Mouse (Mus musculus): ENCODE data around the gene Dhx58. TPM values are rescaled to one million over a fixed set of nuclear protein-coding genes. Genes with fewer than 3 reads are reported as not detected.
A peak's percentile ranks its signal among the peaks of the same experiment; 100 is the strongest.

The Dhx58 gene
- polyA plus RNA-seq, 1 experiment from 2014 or later = 3.8 TPM

DNA sequence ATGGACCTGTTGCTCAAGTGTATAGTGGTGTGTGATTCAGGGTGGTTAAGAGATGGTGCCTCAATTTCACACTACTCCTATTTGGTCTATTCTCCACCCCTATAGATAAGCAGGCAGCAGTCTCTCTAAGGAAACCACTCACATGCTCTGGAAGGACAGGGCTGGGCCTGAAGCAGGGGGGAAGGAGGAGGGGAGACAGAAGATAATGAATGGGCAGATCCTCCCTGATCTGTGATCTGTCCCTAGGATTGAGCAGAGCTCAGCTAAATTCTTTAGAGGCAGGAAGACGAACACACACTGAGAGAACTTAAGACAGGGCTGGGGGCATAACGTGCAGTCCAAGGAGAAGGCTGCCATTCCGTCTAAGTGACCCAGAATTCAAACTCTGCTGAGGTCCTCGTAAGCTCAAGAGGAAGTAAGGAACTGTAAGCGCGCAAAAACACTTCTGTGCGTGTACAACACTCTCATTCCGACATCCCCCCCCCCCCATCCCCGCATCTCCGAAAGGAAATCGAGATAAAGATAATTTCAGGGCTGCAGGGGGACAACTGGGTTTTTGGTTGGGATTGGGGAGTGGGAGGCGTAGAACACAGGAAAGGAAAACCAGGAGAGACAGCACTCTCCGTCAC lies 33.1 kb upstream of the Dhx58 start:
- Histone ChIP-seq H3K9me3 (no peaks in the 10 kb centered on the region), H3K4me2 (peak overlapping the region; percentile 92), H3K36me3 (peaks cover 16% of the 10 kb centered on the region), H3K4me3 (replicated peaks) (peak overlapping the region; percentile 94), H3K27ac (no peak overlapping the region), H3K27me3 (peaks cover 6% of the 10 kb centered on the region), H3K4me1 (replicated peaks) (peaks cover 10% of the 10 kb centered on the region), H3K9ac (replicated peaks) (peak overlapping the region; percentile 92)
- WGBS = 2% methylated on average over 13 of the region's 13 CpGs
- ATAC-seq (ENCODE audit: insufficient number of reproducible peaks, insufficient read depth, low FRiP score, low TSS enrichment, low read depth) = no peak

DNA sequence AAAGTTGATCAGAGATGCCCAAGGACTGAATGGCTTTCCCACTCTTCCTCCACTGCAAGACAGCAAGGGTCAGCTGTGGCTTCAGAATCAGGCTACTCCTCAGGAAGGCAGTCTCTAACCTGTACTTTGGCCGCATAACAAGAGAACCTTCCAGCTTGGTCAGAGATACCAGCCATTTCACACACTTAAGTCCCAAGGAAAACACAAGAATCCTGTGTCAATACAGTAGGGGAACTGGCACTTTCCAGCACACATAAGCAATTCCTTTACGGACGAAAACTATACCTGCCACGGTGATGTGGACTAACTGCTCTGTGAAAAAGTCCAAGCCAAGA lies 32.6 kb upstream of the Dhx58 start:
- peaks cover 6% of the 10 kb centered on the region for H3K27me3 ChIP-seq
- H3K36me3 ChIP-seq = peaks cover 16% of the 10 kb centered on the region
- H3K27ac ChIP-seq = no peak overlapping the region
- H3K4me3 ChIP-seq (replicated peaks) = peak overlapping the region; percentile 94
- H3K4me2 ChIP-seq = peak overlapping the region; percentile 92
- no peak for ATAC-seq (ENCODE audit: insufficient number of reproducible peaks, insufficient read depth, low FRiP score, low TSS enrichment, low read depth)
- peak overlapping the region; percentile 92; the same call in 1 of the 2 replicates for H3K9ac ChIP-seq (replicated peaks)
- H3K4me1 ChIP-seq (replicated peaks) = peaks cover 10% of the 10 kb centered on the region
- 81% methylated on average over 4 of the region's 4 CpGs for WGBS
- H3K9me3 ChIP-seq = no peaks in the 10 kb centered on the region

DNA sequence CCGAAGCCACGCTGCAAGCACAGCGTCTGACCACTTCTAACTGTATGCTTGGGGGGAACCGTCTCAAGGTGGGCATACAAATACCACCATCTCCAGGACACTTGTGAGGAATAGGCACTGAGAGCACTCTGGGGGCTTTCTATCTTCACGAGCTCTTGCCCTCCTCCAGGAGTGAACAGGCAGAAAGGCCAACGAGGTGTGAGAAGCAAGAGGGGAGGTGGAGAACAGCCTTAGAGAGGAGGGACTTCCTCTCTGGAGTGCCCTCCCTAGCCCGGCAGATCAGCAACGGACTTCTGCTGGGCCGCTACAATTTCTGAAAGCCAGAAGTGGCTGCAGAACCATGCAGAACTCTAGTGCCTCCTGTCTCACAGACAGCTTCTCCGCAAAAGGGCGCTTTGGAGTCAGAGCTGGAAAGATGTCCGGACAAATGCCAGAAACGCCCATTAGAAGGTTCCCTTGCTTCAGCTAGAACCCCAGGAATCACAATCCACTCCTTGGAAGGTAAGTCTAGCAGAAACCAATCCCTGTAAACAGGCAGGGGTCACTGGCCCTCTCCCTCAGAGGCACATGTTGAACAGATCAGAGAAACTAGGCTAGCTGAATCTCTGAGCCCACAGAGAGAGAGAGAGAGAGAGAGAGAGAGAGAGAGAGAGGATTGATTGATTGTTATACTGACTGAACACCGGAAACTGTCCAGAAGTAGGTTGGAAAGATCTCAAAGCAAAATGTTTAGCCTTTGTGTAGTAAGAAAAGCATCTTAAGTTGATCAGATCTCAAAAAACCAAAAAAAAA lies 32.1 kb upstream of the Dhx58 start:
- H3K27me3 ChIP-seq = peaks cover 6% of the 10 kb centered on the region
- H3K9ac ChIP-seq (replicated peaks) = peak overlapping the region; percentile 92
- H3K27ac ChIP-seq = no peak overlapping the region
- no peak for ATAC-seq (ENCODE audit: insufficient number of reproducible peaks, insufficient read depth, low FRiP score, low TSS enrichment, low read depth)
- 0 out of 2 replicates have a peak overlapping the region, but pooled peaks have one; percentile 94 for H3K4me3 ChIP-seq (replicated peaks)
- H3K36me3 ChIP-seq = peaks cover 16% of the 10 kb centered on the region
- peak overlapping the region; percentile 92 for H3K4me2 ChIP-seq
- 81% methylated on average over 14 of the region's 14 CpGs for WGBS
- H3K9me3 ChIP-seq = no peaks in the 10 kb centered on the region
- peaks cover 10% of the 10 kb centered on the region for H3K4me1 ChIP-seq (replicated peaks)

DNA sequence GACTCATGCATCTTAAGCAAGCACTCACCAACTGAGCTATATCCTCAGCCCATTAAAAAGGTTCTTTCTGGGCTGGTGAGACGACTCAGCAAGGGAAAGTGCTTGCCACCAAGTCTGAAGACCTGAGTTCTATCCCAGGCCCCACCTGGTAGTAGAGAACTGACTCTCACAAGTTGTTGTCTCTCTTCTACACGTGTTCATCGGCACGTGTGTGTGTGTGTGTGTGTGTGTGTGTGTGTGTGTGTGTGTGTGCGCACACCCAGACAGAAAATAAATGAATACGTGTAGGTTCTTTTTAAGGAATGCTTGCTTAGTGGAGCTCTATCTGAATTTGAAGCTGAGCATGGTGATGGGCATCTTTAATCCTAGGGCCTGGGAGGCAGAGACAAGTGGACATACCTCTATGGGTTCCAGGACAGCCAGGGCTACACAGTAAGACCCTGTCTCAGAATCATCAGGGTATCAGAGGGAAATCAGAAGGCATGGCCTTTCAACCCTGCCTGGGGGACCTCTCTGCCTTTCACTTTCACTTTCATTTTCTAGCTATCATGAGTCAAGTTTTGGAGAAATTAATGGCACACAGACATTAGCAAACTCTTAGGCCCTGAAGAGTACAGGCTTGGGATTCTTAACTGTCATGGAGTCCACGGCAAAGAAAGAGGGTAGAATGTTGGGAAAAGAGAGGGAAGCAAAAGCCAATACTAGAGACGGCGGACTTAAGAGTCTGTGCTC lies 31.2 kb upstream of the Dhx58 start:
- Histone ChIP-seq H3K4me3 (replicated peaks) (no peak overlapping the region), H3K27me3 (peaks cover 4% of the 10 kb centered on the region), H3K9me3 (no peaks in the 10 kb centered on the region), H3K36me3 (peaks cover 16% of the 10 kb centered on the region), H3K4me1 (replicated peaks) (peaks cover 10% of the 10 kb centered on the region), H3K9ac (replicated peaks) (peak overlapping the region; percentile 92), H3K4me2 (no peak overlapping the region), H3K27ac (no peak overlapping the region)
- WGBS = 93% methylated on average over 9 of the region's 9 CpGs
- no peak for ATAC-seq (ENCODE audit: insufficient number of reproducible peaks, insufficient read depth, low FRiP score, low TSS enrichment, low read depth)

DNA sequence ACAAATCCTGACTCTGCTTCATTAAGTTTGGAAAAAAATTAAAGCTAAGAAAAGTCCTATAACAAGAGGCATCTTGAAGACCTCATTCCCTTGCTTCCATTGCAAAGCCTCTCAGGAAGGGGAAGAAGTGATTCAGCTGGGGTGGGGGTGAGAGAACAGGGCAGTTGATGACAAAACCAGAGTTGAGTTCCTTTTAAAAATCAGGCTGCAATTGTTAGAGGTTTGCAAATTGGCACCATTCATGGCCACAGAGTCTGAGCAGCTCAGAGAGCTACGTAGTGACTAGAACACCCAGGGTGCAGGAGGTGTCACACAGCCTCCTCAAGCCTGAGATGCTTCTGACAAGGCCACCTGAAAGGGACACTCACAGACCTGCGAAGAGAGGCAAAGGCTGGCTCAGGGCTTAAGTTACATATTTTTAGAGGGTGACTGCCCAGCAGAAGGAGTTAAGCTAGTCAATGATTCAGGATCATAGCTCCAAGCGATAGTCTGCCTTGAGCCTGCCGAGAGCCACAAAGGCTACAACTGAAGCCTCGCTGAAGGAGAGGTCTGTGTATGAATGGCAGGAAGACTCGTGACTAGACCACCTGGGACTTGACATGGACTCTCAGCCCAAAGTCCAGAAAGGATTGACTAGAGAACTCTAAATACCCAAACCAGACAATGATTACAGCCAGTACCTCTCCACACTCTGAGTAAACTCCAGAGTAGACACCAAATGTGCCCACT lies 26.6 kb upstream of the Dhx58 start:
- H3K4me1 ChIP-seq (replicated peaks) = no peaks in the 10 kb centered on the region
- no peak for ATAC-seq (ENCODE audit: insufficient number of reproducible peaks, insufficient read depth, low FRiP score, low TSS enrichment, low read depth)
- H3K9ac ChIP-seq (replicated peaks) = no peak overlapping the region
- 89% methylated on average over 6 of the region's 6 CpGs for WGBS
- 0 out of 2 replicates have a peak overlapping the region, but pooled peaks have one; percentile 31 for H3K27ac ChIP-seq
- peaks cover 31% of the 10 kb centered on the region for H3K36me3 ChIP-seq
- no peak overlapping the region for H3K4me2 ChIP-seq
- no peak overlapping the region for H3K4me3 ChIP-seq (replicated peaks)
- no peaks in the 10 kb centered on the region for H3K9me3 ChIP-seq
- H3K27me3 ChIP-seq = no peaks in the 10 kb centered on the region

DNA sequence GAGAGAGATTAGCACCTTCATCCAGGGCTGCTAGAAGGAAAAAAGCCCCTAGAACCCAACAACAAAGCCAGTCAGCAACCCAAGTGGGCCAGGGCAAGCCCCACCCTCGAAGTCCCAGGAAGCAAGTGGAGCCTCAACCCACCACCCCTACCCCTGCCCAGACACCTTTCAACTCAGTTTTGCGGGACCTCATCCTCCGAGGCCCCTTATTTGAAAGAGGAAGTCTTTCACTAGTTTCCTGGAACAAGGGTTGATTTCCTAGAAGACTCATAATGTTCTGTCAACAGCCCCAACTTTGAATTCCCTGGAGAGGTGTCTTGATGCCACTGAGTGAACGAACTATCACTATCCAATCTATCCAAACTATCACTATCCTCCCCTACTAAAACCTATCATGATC lies 25.9 kb upstream of the Dhx58 start:
- no peak overlapping the region for H3K4me2 ChIP-seq
- no peak overlapping the region for H3K27ac ChIP-seq
- no peaks in the 10 kb centered on the region for H3K27me3 ChIP-seq
- H3K9me3 ChIP-seq = no peaks in the 10 kb centered on the region
- 92% methylated on average over 4 of the region's 4 CpGs for WGBS
- no peak for ATAC-seq (ENCODE audit: insufficient number of reproducible peaks, insufficient read depth, low FRiP score, low TSS enrichment, low read depth)
- H3K9ac ChIP-seq (replicated peaks) = no peak overlapping the region
- H3K4me3 ChIP-seq (replicated peaks) = no peak overlapping the region
- peaks cover 29% of the 10 kb centered on the region for H3K36me3 ChIP-seq
- H3K4me1 ChIP-seq (replicated peaks) = peaks cover 5% of the 10 kb centered on the region; the same call in 1 of the 2 replicates

DNA sequence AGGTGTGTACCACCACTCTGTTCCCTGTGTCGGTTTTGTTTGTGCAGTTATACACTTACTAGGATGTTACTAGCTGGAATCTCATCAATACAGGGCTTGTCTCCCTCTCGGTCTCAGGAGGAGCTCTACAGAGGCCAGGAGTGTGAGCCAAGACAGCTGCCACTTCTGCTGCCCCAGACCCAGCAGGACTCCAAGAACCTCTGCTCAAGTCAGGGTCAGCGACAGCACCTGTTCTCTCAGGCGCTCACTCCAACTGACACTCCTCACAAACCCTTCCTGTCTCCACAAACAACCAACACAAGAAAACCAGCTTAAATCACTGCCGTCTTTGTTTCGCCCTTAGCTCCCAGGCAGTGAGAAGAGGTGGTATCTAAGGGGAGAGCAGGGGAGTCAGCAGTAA lies 24.5 kb upstream of the Dhx58 start:
- peaks cover 7% of the 10 kb centered on the region; the same call in 1 of the 2 replicates for H3K4me1 ChIP-seq (replicated peaks)
- H3K9ac ChIP-seq (replicated peaks) = no peak overlapping the region
- H3K4me3 ChIP-seq (replicated peaks) = no peak overlapping the region
- no peak overlapping the region for H3K27ac ChIP-seq
- no peaks in the 10 kb centered on the region for H3K9me3 ChIP-seq
- H3K36me3 ChIP-seq = peaks cover 34% of the 10 kb centered on the region
- 90% methylated on average over 6 of the region's 6 CpGs for WGBS
- no peak overlapping the region for H3K4me2 ChIP-seq
- H3K27me3 ChIP-seq = no peaks in the 10 kb centered on the region
- ATAC-seq (ENCODE audit: insufficient number of reproducible peaks, insufficient read depth, low FRiP score, low TSS enrichment, low read depth) = no peak

DNA sequence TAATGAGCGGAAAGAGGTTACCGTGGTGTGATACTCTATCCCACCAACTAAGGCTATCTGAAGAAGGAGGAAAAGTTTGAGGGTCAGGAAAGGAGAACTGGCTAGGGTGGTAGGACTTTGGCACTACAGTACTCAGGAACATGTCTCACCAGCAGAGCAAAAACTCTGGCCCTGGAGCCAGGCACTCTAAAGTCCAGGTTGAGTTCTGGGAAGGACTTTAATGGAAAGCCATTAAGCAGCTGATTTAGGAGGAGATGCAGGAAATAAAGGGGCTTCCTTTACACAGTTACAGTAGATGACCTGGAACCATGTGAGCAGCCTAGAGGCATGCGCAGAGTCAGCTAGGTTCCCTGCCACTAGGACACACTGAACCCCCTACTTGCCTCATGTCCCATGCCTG lies 23.1 kb upstream of the Dhx58 start:
- Histone ChIP-seq H3K27ac (no peak overlapping the region), H3K9me3 (no peaks in the 10 kb centered on the region), H3K27me3 (no peaks in the 10 kb centered on the region), H3K9ac (replicated peaks) (no peak overlapping the region), H3K4me3 (replicated peaks) (no peak overlapping the region), H3K36me3 (peaks cover 28% of the 10 kb centered on the region; the same call in 1 of the 2 replicates), H3K4me2 (no peak overlapping the region), H3K4me1 (replicated peaks) (peaks cover 13% of the 10 kb centered on the region)
- ATAC-seq (ENCODE audit: insufficient number of reproducible peaks, insufficient read depth, low FRiP score, low TSS enrichment, low read depth) = no peak
- 93% methylated on average over 3 of the region's 3 CpGs for WGBS

DNA sequence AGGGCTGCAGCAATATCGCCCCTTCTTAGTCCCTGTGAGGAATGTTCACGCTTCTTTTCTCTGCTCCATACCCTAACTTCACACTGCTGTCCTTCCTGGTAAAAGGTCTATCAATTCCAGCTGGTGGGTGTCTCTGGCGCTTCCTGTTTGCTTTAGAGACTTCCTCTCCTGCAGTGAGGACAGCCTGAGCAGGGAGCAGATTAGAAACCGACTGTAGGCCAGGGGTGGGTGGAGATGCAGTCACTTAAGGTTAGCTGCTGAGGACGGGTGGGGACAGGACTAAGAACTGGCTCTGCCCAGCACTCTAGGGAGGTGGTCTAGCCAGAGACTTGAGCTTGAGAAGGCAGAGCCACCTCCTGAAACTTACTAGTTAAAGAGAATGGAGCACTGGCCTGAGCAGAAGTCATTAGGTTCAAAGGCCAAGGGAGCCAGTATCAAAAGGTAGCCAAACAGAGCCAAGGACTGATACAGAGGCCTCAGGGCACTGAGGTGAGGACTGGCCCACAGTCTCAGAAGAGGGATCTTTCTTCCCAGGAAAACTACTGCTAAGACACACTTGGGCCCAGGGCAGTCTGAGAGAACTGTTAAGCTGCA lies 20.9 kb upstream of the Dhx58 start:
- 24% methylated on average over 5 of the region's 5 CpGs for WGBS
- no peak for ATAC-seq (ENCODE audit: insufficient number of reproducible peaks, insufficient read depth, low FRiP score, low TSS enrichment, low read depth)
- Histone ChIP-seq H3K27ac (peak overlapping the region; percentile 8; the same call in 1 of the 2 replicates), H3K9ac (replicated peaks) (no peak overlapping the region; the same call in 1 of the 2 replicates), H3K36me3 (peaks cover 29% of the 10 kb centered on the region; the same call in 1 of the 2 replicates), H3K4me2 (no peak overlapping the region), H3K9me3 (no peaks in the 10 kb centered on the region), H3K4me1 (replicated peaks) (peaks cover 13% of the 10 kb centered on the region), H3K27me3 (no peaks in the 10 kb centered on the region), H3K4me3 (replicated peaks) (no peak overlapping the region)

DNA sequence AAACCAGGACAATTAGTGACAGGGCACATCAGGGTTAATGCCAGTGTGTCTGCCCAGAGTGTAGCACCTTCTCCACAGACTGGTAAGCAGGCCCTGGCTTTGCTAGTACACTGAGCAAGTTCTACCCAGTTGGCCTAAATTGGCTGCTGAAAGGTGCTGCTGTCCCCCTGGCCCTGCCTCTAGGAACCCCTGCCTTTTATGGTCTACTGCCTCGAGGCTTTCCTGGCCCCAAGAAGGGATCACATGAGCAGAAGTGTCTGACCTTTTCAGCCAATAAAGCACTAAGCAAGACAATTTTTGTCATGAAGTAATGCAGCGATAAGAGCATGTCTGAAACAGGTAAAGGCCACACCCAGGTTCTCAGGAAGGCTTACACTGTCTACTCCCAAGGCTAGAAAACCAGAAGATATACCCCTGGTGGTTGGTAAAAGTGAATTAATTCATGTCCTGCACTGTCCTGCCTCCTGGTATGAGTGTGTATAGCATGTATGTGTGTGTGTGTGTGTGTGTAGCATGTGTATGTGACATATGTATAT lies 18.5 kb upstream of the Dhx58 start:
- no peak overlapping the region for H3K27ac ChIP-seq
- 53% methylated on average over 2 of the region's 2 CpGs for WGBS
- H3K9me3 ChIP-seq = no peaks in the 10 kb centered on the region
- H3K36me3 ChIP-seq = peaks cover 34% of the 10 kb centered on the region
- no peak overlapping the region for H3K4me2 ChIP-seq
- H3K4me1 ChIP-seq (replicated peaks) = peaks cover 13% of the 10 kb centered on the region
- no peak overlapping the region for H3K9ac ChIP-seq (replicated peaks)
- no peak overlapping the region for H3K4me3 ChIP-seq (replicated peaks)
- no peak for ATAC-seq (ENCODE audit: insufficient number of reproducible peaks, insufficient read depth, low FRiP score, low TSS enrichment, low read depth)
- H3K27me3 ChIP-seq = no peaks in the 10 kb centered on the region

Data from limb, embryonic 12.5 days (tissue).